Mouse (Mus musculus): ENCODE data around the gene Ddah1.

Gene Ddah1

GRCm38 (mm10) chr3:145795896-145796295 is 37.4 kb downstream of the Ddah1 start:
- in situ Hi-C loops (cut with MboI; ENCODE audit: low pct_unique_long_range_greater_than_20kb in 1 of 2, low sequenced_read_pairs in 2 of 2, unreplicated experiment in 1 of 2), result no loop called here

DNA sequence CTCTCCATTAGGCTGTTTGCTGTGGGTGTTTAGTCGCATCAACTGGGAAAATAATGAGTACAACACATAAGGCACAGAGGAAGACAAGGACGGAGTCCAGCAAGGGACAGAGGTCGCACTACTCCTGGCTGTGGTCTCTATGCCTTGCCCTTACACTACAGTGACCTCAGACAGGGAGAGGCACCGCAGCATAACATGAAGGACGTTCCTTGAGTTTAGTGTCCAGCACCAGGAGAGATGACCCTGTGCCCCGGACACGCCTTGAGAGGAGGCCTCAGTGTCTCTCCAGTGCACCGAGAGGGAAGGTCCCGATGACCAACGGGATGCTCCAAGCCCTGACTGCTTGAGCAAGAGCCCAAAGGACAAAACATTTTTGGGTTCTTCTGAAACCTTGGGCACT is 39.6 kb downstream of the Ddah1 start:
- in situ Hi-C loops (cut with MboI; ENCODE audit: low pct_unique_long_range_greater_than_20kb in 1 of 2, low sequenced_read_pairs in 2 of 2, unreplicated experiment in 1 of 2), result no loop called here

- in situ Hi-C loops (cut with MboI; ENCODE audit: low pct_unique_long_range_greater_than_20kb in 1 of 2, low sequenced_read_pairs in 2 of 2, unreplicated experiment in 1 of 2), result no loop called here
Observed at GRCm38 (mm10) chr3:145798751-145799188, 40.3 kb downstream of the Ddah1 start.

DNA sequence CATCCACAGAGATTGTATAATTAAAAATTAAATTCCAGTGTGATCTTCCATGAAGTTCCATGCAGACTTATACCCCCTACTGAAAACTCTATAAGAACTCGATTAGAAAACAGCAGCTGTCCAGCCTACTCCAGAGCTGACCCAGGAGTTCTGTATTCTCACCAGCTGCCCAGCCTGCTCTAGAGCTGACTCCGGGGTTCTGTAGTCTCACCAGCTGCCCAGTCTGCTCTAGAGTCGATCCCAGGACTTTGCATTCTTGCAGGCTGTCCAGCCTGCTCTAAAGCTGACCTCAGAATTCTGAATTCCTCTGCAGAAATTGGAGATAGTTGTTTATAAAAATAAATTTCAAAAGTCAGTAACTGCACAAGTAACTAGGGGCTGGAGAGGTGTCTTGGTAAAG is 40.9 kb downstream of the Ddah1 start:
- in situ Hi-C loops (cut with MboI; ENCODE audit: low pct_unique_long_range_greater_than_20kb in 1 of 2, low sequenced_read_pairs in 2 of 2, unreplicated experiment in 1 of 2), result no loop called here

DNA sequence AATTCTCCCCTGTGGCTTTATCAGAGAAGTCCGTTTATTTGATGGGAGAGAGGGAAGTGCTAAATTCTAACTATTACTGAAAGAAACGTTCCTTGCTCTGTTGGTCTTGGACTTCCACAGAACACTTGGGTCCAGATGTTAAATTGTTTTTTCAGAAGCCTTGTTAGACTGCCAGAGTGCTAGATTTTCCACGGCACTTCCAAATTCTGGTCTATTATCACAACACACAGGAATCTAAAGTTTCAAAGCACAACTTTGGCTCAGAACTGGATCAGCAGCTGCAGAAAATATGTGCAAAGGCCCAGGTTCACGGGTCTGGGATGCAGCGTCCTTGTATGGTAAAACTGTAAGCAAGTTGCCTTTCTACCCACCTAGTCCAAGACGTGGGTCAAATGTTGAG is 43.6 kb downstream of the Ddah1 start:
- in situ Hi-C loops (cut with MboI; ENCODE audit: low pct_unique_long_range_greater_than_20kb in 1 of 2, low sequenced_read_pairs in 2 of 2, unreplicated experiment in 1 of 2), result no loop called here

DNA sequence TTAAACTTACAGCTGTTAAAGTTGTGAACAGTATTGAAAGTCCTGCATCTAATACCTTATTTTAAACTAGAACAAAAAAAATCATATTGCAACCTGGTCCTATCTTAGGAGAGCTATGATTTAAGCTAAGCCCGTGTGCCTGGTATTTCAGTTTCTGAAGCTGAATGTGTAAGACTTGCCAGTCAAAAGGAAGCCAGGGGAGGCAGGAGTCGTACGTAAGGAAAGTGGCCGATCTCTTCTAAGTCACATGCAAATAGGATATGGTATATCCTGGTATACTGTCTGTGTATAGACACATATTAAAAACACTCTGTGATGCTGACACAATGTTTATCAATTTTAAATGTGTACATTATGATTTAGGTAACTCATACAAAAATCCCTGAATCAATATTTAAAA is 47.4 kb downstream of the Ddah1 start:
- in situ Hi-C loops (cut with MboI; ENCODE audit: low pct_unique_long_range_greater_than_20kb in 1 of 2, low sequenced_read_pairs in 2 of 2, unreplicated experiment in 1 of 2), result no loop called here

GRCm38 (mm10) chr3:145806502-145806901 is 48.0 kb downstream of the Ddah1 start:
- in situ Hi-C loops (cut with MboI; ENCODE audit: low pct_unique_long_range_greater_than_20kb in 1 of 2, low sequenced_read_pairs in 2 of 2, unreplicated experiment in 1 of 2), result no loop called here

GRCm38 (mm10) chr3:145816807-145817206 is 58.3 kb downstream of the Ddah1 start:
- in situ Hi-C loops (cut with MboI; ENCODE audit: low pct_unique_long_range_greater_than_20kb in 1 of 2, low sequenced_read_pairs in 2 of 2, unreplicated experiment in 1 of 2), result no loop called here

DNA sequence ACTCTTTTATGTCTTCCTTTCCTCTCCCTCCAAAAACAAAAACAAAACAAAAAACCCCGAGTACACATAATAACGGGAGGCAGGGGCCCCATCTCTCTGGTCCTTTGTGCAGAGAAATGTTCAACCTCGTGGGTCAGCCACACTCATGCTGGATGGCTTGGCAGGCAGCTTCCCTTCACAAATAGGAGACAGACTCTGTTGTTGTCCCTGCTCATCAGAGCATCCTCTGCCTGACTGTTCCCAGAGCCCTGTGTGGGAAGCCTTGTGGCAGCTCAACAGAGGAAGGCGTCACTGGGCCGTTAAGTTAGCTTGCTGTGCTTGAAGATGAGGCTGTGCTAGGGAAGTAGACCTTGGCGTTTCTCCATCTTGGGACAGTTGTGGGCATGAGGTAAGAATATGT is 58.8 kb downstream of the Ddah1 start:
- in situ Hi-C loops (cut with MboI; ENCODE audit: low pct_unique_long_range_greater_than_20kb in 1 of 2, low sequenced_read_pairs in 2 of 2, unreplicated experiment in 1 of 2), result no loop called here

DNA sequence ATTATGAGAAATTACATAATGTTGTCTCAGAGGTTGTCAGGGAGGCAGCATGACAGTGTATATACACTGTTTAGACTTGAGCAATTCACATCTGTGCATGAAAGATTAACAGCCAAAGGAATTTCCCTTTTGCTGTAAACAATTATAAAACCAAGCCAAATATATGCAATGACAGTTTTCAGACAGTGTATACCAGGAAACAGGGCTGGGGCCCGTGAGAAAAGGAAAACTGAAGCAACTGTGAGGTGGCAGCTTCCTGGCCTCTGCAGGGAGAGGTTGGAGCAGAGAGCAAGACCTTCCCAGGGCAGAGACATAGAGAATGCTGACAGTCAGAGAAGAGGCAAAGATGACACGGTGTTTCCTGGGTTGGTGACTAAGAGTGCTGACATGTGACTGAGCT is 62.0 kb downstream of the Ddah1 start:
- in situ Hi-C loops (cut with MboI; ENCODE audit: low pct_unique_long_range_greater_than_20kb in 1 of 2, low sequenced_read_pairs in 2 of 2, unreplicated experiment in 1 of 2), result no loop called here

DNA sequence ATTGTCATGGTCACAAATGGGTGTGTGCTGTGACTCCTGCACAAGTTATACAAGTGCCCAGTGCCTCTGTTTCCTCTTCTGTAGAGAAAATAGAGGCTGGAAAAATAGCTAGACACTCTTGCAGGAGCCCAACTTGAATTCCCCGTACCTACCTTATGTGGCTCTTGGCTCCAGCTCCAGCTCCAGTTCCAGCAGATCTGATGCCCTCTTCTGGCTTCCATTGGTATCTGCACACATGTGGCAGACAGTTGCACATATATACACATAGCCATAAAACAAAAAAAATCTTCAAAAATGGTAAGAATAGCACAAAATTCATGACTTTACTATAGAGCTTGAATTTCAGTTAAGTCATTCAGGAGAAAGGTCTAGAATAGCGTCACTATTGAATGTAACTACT is 62.5 kb downstream of the Ddah1 start:
- in situ Hi-C loops (cut with MboI; ENCODE audit: low pct_unique_long_range_greater_than_20kb in 1 of 2, low sequenced_read_pairs in 2 of 2, unreplicated experiment in 1 of 2), result no loop called here

DNA sequence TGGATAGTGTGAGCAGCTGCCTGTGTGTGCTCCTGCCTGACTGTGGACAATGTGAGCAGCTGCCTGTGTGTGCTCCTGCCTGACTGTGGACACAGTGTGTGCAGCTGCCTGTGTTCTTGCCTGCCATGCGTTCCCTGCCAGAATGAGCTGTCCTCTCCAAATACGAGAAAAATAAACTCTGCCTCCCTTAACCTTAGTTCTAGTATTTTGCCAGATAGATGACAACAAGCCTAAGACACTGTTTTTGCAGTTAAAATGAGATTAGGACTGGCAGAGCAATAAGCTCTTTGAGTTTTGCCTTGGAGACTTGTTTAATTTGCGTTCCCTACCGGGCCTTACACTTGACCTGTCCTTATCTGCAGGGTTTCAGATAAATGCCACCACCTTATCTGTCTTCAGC is 63.7 kb downstream of the Ddah1 start:
- in situ Hi-C loops (cut with MboI; ENCODE audit: low pct_unique_long_range_greater_than_20kb in 1 of 2, low sequenced_read_pairs in 2 of 2, unreplicated experiment in 1 of 2), result no loop called here

DNA sequence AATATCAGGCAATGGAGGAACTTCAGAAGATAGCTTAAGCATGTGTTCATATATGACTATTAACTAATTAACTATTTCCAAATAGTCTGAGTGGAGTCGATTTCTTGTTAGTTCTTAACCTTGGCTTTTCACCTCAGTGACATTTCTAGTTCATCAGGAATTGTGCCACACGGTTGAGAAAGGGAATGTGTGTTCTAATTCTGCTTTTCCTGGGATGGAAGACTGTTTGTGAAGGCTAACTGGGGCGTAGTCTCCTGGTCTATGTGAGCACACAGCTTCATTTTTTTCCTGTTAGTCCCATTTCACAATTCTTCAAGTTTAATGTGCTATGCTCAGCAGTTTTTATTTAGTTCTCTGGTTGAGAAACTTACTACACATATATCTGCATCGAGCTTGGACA is 65.2 kb downstream of the Ddah1 start:
- in situ Hi-C loops (cut with MboI; ENCODE audit: low pct_unique_long_range_greater_than_20kb in 1 of 2, low sequenced_read_pairs in 2 of 2, unreplicated experiment in 1 of 2), result no loop called here

GRCm38 (mm10) chr3:145825416-145826055 is 67.1 kb downstream of the Ddah1 start:
- in situ Hi-C loops (cut with MboI; ENCODE audit: low pct_unique_long_range_greater_than_20kb in 1 of 2, low sequenced_read_pairs in 2 of 2, unreplicated experiment in 1 of 2), result no loop called here

DNA sequence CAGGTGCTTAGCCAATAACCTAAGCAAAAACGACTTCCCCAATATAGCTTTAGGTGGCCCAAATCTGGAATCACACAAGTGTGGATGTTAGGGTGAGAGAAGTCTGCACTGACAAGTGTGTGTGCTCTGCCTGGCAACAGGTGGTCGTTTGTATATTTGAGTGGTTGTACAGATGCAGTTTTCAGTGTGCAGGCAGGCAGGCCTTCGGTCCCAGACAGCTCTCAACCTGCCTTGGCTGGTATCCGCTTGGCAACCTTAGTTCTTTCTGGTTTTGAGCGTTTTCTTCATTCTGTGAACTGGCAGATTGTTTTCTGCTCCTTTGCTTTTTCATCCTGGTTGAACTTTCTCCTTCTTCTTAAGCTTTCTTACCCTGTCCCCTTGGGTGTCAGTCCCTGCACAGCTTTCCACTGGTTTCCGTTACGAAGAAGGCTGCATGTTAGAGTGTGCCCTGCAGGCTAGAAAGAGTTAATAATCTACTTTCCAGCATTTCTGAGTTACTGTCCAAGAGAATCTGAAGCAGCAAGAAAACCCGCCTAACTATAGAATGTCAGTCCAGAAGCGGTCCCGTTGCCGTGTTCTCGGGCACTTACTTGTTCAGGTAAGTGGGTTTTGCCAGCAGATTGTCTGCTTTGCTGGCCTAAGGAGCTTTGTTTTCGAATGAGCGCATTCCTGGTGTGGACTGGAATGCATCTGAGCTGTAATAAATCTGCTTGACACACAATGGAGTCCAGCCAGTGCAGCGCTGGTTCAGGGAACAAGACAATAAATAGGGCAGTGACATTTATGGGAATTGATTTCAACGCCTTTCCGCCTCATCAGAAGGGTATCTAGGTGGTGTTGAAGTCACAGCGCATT is 68.9 kb downstream of the Ddah1 start:
- in situ Hi-C loops (cut with MboI; ENCODE audit: low pct_unique_long_range_greater_than_20kb in 1 of 2, low sequenced_read_pairs in 2 of 2, unreplicated experiment in 1 of 2), result no loop called here

DNA sequence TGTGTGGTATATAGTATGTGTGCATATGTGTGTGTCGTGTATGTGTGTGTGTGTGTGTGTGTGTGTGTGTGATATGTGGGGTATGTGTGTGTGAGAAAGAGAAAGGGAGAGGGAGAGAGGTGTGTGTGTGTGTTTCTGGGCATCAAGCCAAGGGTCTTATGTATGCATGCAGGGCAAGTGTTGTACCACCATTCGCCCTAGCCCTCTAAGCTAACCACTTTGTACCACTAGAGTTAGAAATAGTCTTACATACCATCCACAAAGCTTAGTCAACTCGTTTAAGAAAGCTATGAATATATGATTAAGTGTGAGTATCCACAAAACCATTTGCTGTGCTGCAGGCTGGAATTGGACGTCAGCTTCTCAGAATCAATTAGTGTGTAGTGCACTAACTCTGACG is 70.4 kb downstream of the Ddah1 start:
- in situ Hi-C loops (cut with MboI; ENCODE audit: low pct_unique_long_range_greater_than_20kb in 1 of 2, low sequenced_read_pairs in 2 of 2, unreplicated experiment in 1 of 2), result no loop called here

- in situ Hi-C loops (cut with MboI; ENCODE audit: low pct_unique_long_range_greater_than_20kb in 1 of 2, low sequenced_read_pairs in 2 of 2, unreplicated experiment in 1 of 2), result no loop called here
Observed at GRCm38 (mm10) chr3:145833948-145834538, 75.6 kb downstream of the Ddah1 start.

- in situ Hi-C loops (cut with MboI; ENCODE audit: low pct_unique_long_range_greater_than_20kb in 1 of 2, low sequenced_read_pairs in 2 of 2, unreplicated experiment in 1 of 2), result no loop called here
Observed at GRCm38 (mm10) chr3:145838281-145838680, 79.8 kb downstream of the Ddah1 start.

DNA sequence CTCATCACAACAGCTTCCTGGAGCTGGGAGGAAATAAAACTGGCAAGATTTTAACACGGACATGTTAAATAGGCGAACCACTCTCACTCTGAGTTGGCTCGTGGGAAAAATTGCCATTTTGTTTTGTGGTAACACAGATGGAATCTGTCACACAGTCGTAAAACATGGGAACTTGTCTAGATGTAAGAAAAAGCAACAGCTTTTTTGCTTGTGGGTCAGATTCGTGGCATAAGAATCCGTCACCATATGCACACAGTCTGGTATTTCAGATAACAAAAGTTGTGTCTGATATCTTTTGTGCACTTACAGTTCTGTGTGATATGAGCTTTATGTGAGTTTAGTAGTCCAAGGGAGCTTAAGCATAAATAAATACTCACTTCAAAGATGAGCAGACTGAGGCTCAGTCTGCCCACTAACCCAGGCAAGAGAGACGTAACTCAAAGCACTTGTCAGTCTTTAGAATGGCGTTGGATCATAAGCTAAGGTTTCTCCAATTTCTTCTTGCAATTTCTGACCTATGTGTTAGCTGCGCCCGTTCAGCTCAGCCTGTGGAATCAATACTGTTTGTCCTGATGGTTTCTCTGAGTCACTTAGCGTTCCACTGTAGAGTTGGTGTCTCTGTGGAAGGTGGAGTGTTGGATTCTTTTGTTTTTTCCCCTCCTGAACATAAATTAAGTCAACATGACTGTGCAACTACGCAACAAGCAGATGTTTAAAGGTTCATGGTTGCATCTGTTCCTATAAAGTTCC is 83.7 kb downstream of the Ddah1 start:
- in situ Hi-C loops (cut with MboI; ENCODE audit: low pct_unique_long_range_greater_than_20kb in 1 of 2, low sequenced_read_pairs in 2 of 2, unreplicated experiment in 1 of 2), result no loop called here
